In genomic region chr11:115359726-115360125, GRCm38 (mm10) we compare ENCODE assay signal across 1 mouse cellular context.
TF ChIP-seq lines count a peak whose summit lies in the region.

No protein-coding gene starts in this region.

TF ChIP-seq in MEL, 35 proteins besides CTCF, POLR2A, EP300 and RAD21:
- TF ChIP-seq ELF1 (IDR thresholded peaks at IDR 0.05; ENCODE audit: low read depth, low read length) = peak; percentile 44; the same call in 1 of the 2 replicates
- TF ChIP-seq SMC3 (IDR thresholded peaks at IDR 0.05; ENCODE audit: low read depth, low read length) = peak; percentile 74
- no peak for TF ChIP-seq ETS1 (IDR thresholded peaks at IDR 0.05; ENCODE audit: low read depth, low read length)
- peak; percentile 34 for TF ChIP-seq ZC3H11A (IDR thresholded peaks at IDR 0.05; ENCODE audit: low read depth, low read length)
- TF ChIP-seq SIN3A (IDR thresholded peaks at IDR 0.05; ENCODE audit: low read length) = peak; percentile 39; the same call in 1 of the 2 replicates
- TF ChIP-seq ZKSCAN1 (IDR thresholded peaks at IDR 0.05; ENCODE audit: low read depth, low read length) = no peak
- TF ChIP-seq MAX (IDR thresholded peaks at IDR 0.05; ENCODE audit: low read length) = peak; percentile 61
